Mouse (Mus musculus): ENCODE results near the gene Etfbkmt. TPM values are rescaled to one million over a fixed set of nuclear protein-coding genes. Genes with fewer than 3 reads are reported as not detected.

The Etfbkmt gene
- polyA plus RNA-seq, 2 experiments = 10.4 to 15.0 TPM

GRCm38 (mm10) chr6:149197116-149197515 lies 57.5 kb downstream of the Etfbkmt start:
- no peak for ATAC-seq (ENCODE audit: low FRiP score, low read depth)
- no peak overlapping the region for H3K4me3 ChIP-seq (replicated peaks; ENCODE audit: low read length)
- no peaks in the 10 kb centered on the region for H3K27me3 ChIP-seq (ENCODE audit: control insufficient read depth, insufficient read depth, low read length)
- H3K9me3 ChIP-seq (ENCODE audit: control insufficient read depth, low read length) = no peaks in the 10 kb centered on the region
- no peak overlapping the region for H3K4me2 ChIP-seq (replicated peaks; ENCODE audit: low read depth, low read length, severe bottlenecking)
- H3K27ac ChIP-seq (replicated peaks; ENCODE audit: low read depth, low read length) = no peak overlapping the region
- no peaks in the 10 kb centered on the region for H3K4me1 ChIP-seq (ENCODE audit: control insufficient read depth, insufficient read depth, low read length)
- H3K9ac ChIP-seq (ENCODE audit: low read depth, low read length, severe bottlenecking) = no peak overlapping the region
- 76% methylated on average over 3 of the region's 3 CpGs for WGBS
- TF ChIP-seq POLR2A (IDR thresholded peaks at IDR 0.05; ENCODE audit: borderline replicate concordance, extremely low read depth, insufficient read depth, insufficient read length) = no peak
- DNase-seq (ENCODE audit: low spot score) = peak; percentile 4
- no peaks in the 10 kb centered on the region for H3K36me3 ChIP-seq (ENCODE audit: control insufficient read depth, insufficient read depth, low read length)

- Histone ChIP-seq H3K9ac (ENCODE audit: low read depth, low read length, severe bottlenecking) (no peak overlapping the region), H3K4me3 (replicated peaks; ENCODE audit: low read length) (no peak overlapping the region), H3K9me3 (ENCODE audit: control insufficient read depth, low read length) (no peaks in the 10 kb centered on the region), H3K4me2 (replicated peaks; ENCODE audit: low read depth, low read length, severe bottlenecking) (no peak overlapping the region), H3K4me1 (ENCODE audit: control insufficient read depth, insufficient read depth, low read length) (no peaks in the 10 kb centered on the region), H3K27ac (replicated peaks; ENCODE audit: low read depth, low read length) (no peak overlapping the region), H3K27me3 (ENCODE audit: control insufficient read depth, insufficient read depth, low read length) (no peaks in the 10 kb centered on the region), H3K36me3 (ENCODE audit: control insufficient read depth, insufficient read depth, low read length) (no peaks in the 10 kb centered on the region)
- no peak for DNase-seq (ENCODE audit: low spot score)
- ATAC-seq (ENCODE audit: low FRiP score, low read depth) = no peak
- TF ChIP-seq POLR2A (IDR thresholded peaks at IDR 0.05; ENCODE audit: borderline replicate concordance, extremely low read depth, insufficient read depth, insufficient read length) = no peak
Measured at GRCm38 (mm10) chr6:149198572-149198971, 58.9 kb downstream of the Etfbkmt start.

Other genes starting within 250 kb of the Etfbkmt start
- 32.3 and 33.3 TPM in 2 replicates for gene Caprin2, start 243.6 kb upstream of the Etfbkmt start, polyA plus RNA-seq (2012; rRNA removed)
- gene Caprin2, start 243.6 kb upstream of the Etfbkmt start, polyA plus RNA-seq (2014; fragmentation: Nextera tagmentation; extraction: Ambion mirVana) = 8.9 and 10.5 TPM in 2 replicates
- 24.9 and 28.3 TPM in 2 replicates for gene Sinhcaf, start 193.4 kb upstream of the Etfbkmt start, polyA plus RNA-seq (2012; rRNA removed)
- 69.9 and 81.1 TPM in 2 replicates for gene Sinhcaf, start 193.4 kb upstream of the Etfbkmt start, polyA plus RNA-seq (2014; fragmentation: Nextera tagmentation; extraction: Ambion mirVana)
- gene Dennd5b, start 38.2 kb upstream of the Etfbkmt start, polyA plus RNA-seq (2012; rRNA removed) = 4.7 and 4.8 TPM in 2 replicates
- gene Dennd5b, start 38.2 kb upstream of the Etfbkmt start, polyA plus RNA-seq (2014; fragmentation: Nextera tagmentation; extraction: Ambion mirVana) = 6.6 and 8.4 TPM in 2 replicates
- not detected in 2 replicates for gene Gm10203, start 9.7 kb upstream of the Etfbkmt start, polyA plus RNA-seq (2012; rRNA removed)
- not detected in 2 replicates for gene Gm10203, start 9.7 kb upstream of the Etfbkmt start, polyA plus RNA-seq (2014; fragmentation: Nextera tagmentation; extraction: Ambion mirVana)
- gene Amn1, start 48.9 kb downstream of the Etfbkmt start, polyA plus RNA-seq (2012; rRNA removed) = 22.2 and 23.2 TPM in 2 replicates
- gene Amn1, start 48.9 kb downstream of the Etfbkmt start, polyA plus RNA-seq (2014; fragmentation: Nextera tagmentation; extraction: Ambion mirVana) = 31.1 and 34.8 TPM in 2 replicates
- 10.0 and 12.3 TPM in 2 replicates for gene Resf1, start 169.6 kb downstream of the Etfbkmt start, polyA plus RNA-seq (2012; rRNA removed)
- 41.6 and 49.1 TPM in 2 replicates for gene Resf1, start 169.6 kb downstream of the Etfbkmt start, polyA plus RNA-seq (2014; fragmentation: Nextera tagmentation; extraction: Ambion mirVana)